Mouse (Mus musculus) bone marrow macrophage, adult 2 months (primary cell): ENCODE measurements at regions not wholly inside any gene's neighbourhood (a gene's known extent, or its start where the extent isn't known, plus 50 kb on each side); places are given as distances from the start of the nearest gene placed in this dataset.

ENCODE experiments used
- CTCF ChIP-seq: IDR thresholded peaks from 2 replicates; pipeline ENCODE4 v1.5.1; 2012; ENCODE audit warnings: low read depth, mild to moderate bottlenecking, low read length, moderate library complexity
- POLR2A ChIP-seq: IDR thresholded peaks from 2 replicates; pipeline ENCODE4 v1.6.1; 2012; ENCODE audit warnings: mild to moderate bottlenecking, low read depth, low read length, borderline replicate concordance

DNA sequence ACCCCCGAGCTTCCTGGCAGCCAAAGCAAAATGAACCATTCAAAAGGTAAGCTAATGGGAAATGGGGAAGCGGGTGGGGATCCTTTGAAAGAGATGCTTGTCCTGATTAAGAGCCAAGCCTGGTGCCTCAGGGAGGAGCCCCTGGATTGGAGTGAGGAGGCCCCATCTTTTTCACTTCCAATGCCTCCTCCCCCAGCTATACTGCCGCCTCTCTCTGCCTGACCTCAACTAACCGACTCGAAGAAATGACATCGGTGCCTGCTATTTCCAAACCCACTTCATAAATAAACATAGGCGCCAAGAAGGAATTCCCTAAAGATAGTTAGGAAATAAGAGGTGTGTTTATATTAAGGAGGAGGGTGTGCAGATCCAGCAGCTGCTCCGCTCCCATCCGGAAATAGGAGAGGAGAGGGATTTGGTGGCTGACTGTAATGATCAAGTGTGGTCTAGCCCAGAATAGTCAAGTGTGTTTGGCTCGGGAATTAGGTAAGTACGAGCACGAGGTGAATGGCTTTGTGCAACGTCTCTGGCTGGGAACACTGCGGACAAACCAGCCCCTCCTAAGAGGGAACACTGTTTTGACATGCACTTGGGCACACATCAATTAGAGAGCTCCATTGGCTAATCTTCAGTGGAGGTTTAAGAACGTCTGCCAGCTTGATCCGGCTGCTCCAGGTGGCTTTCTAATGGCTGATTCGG, 224.4 kb downstream of the Tle3 start:
- no peak for TF ChIP-seq CTCF
- TF ChIP-seq POLR2A: no peak
